Mouse (Mus musculus) kidney, embryonic 15.5 days (tissue): ENCODE results near the gene Lemd2. TPM values are rescaled to one million over a fixed set of nuclear protein-coding genes. Genes with fewer than 3 reads are reported as not detected.

ENCODE experiments used
- ATAC-seq: fragments of 200-750 bp; cut with Nextera tagmentation; replicated peaks from 2 replicates; pipeline ENCODE4 v1.8.0; 2017; ENCODE audit warnings: moderate TSS enrichment; ENCODE audit not compliant: low FRiP score
- H3K27ac ChIP-seq: fragments of 300-500 bp; sonication (generic); 2 replicates; pipeline ENCODE4 v1.5.1; 2015; ENCODE audit warnings: mild to moderate bottlenecking, inconsistent platforms
- H3K27me3 ChIP-seq: fragments of 300-500 bp; sonication (generic); 2 replicates; pipeline ENCODE4 v1.6.1; 2015; ENCODE audit warnings: inconsistent platforms
- H3K36me3 ChIP-seq: fragments of 300-500 bp; sonication (generic); 2 replicates; pipeline ENCODE4 v1.6.1; 2015; ENCODE audit warnings: inconsistent platforms
- H3K4me1 ChIP-seq: fragments of 300-500 bp; sonication (generic); 2 replicates; pipeline ENCODE4 v1.6.1; 2015; ENCODE audit warnings: inconsistent platforms
- H3K4me2 ChIP-seq: fragments of 300-500 bp; sonication (generic); 2 replicates; pipeline ENCODE4 v1.6.1; 2015; ENCODE audit warnings: moderate library complexity, mild to moderate bottlenecking, inconsistent platforms
- H3K4me3 ChIP-seq: fragments of 300-500 bp; sonication (generic); replicated peaks from 2 replicates; pipeline ENCODE4 v1.5.1; 2015; ENCODE audit warnings: mild to moderate bottlenecking, inconsistent platforms
- H3K9ac ChIP-seq: fragments of 300-500 bp; sonication (generic); 2 replicates; pipeline ENCODE4 v1.6.1; 2015; ENCODE audit warnings: mild to moderate bottlenecking, inconsistent platforms
- H3K9me3 ChIP-seq: fragments of 300-500 bp; sonication (generic); replicated peaks from 2 replicates; pipeline ENCODE4 v1.6.1; 2016; ENCODE audit warnings: inconsistent platforms
- WGBS: fragments of 180-500 bp; shearing (Covaris S2); methylation state at CpG from one replicate; pipeline ENCODE4 v1.1.7; 2015; ENCODE audit warnings: mixed read lengths; 5-methylcytosine and 5-hydroxymethylcytosine counted together
- polyA plus RNA-seq: library from polyadenylated mRNA; unstranded; fragments of >200 nt; fragmentation: Nextera tagmentation; extraction: Ambion mirVana; gene quantifications from 2 replicates; pipeline ENCODE4 v1.2.1, GENCODE M21; 2015

Gene Lemd2
- polyA plus RNA-seq, 1 experiment from 2014 or later = 16.7 TPM

DNA sequence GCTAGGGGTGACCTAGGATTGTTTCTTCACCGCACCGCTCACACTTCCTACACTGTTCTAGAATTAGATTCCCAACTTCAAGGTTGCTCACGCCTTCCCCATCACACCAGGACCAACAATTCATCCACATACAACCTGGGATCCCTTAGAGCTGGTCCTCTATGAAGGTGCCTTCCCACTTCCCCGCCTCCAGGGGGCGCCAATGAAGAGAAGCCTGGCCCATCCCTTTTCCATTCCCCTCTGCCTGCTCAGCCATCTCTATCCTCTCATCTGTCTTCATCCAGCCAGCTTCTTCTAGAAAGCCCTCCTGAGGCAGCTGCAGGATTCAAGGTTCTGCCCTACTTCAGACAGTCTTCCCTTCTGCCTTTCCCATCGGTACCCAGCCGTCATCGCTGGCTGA lies 52.9 kb downstream of the Lemd2 start:
- no peaks in the 10 kb centered on the region for H3K9me3 ChIP-seq
- peaks cover 42% of the 10 kb centered on the region for H3K4me1 ChIP-seq
- H3K36me3 ChIP-seq = no peaks in the 10 kb centered on the region
- WGBS = 74% methylated on average over 8 of the region's 8 CpGs
- ATAC-seq = no peak
- H3K4me2 ChIP-seq = no peak overlapping the region
- no peak overlapping the region for H3K9ac ChIP-seq
- no peak overlapping the region for H3K27ac ChIP-seq
- no peak overlapping the region for H3K4me3 ChIP-seq
- peaks cover 21% of the 10 kb centered on the region for H3K27me3 ChIP-seq

DNA sequence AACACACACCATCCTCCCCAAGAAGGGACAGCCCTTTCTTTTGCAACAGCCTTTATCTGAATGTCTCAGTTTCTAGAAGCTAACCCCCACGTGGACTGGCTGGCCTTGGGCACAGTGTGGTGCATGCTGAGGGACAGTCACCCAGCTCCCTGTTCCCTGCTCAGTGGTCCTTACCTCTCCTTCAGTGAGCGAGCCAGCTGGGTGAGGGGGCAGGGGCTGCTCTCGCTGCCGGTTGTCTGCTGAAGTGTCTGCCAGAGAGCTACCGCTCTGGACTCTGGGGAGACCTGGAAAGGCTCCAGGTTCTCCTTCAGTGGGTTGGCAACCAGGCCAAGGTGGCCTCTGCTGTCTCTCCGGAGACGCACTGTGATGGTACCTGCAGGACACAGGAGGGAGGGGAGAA lies 53.4 kb downstream of the Lemd2 start:
- ATAC-seq = no peak
- 64% methylated on average over 7 of the region's 7 CpGs for WGBS
- Histone ChIP-seq H3K4me1 (peaks cover 42% of the 10 kb centered on the region), H3K4me3 (no peak overlapping the region), H3K9ac (no peak overlapping the region), H3K27me3 (peaks cover 23% of the 10 kb centered on the region), H3K36me3 (no peaks in the 10 kb centered on the region), H3K4me2 (no peak overlapping the region), H3K9me3 (no peaks in the 10 kb centered on the region), H3K27ac (no peak overlapping the region)

DNA sequence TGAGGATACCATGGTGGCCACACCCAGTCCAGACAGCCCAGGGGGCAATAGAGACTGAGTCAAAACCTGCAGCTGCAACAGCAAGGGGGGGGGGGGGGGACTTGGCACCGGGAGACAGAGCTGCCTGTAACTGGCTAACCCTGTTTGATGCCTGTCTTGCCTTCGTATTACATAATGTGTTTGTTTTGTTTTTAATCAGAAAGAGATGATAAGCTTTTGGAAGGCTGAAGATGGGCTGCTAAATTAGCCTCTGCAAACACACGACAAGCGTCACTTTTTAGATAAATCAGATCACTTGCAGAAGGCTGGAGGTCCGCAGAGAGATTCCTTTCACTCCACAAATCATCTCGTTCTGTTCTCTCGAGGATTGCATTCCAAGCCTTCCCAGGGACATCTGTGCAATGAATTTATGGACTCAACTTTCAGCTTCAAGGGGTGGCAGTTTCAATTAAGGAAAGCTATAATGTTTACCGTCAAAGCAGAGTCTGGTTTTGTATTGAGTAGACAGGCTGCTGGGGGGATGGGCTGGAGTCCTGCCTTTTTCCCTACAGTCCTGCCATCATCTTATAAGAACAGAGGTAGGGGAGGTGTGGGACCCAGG lies 57.8 kb downstream of the Lemd2 start:
- Histone ChIP-seq H3K27ac (no peak overlapping the region), H3K9me3 (no peaks in the 10 kb centered on the region), H3K4me1 (peaks cover 47% of the 10 kb centered on the region), H3K9ac (no peak overlapping the region), H3K4me2 (peak overlapping the region; percentile 27), H3K4me3 (no peak overlapping the region), H3K27me3 (peaks cover 37% of the 10 kb centered on the region), H3K36me3 (no peaks in the 10 kb centered on the region)
- peak; percentile 48 for ATAC-seq
- WGBS = 5% methylated on average over 8 of the region's 8 CpGs

DNA sequence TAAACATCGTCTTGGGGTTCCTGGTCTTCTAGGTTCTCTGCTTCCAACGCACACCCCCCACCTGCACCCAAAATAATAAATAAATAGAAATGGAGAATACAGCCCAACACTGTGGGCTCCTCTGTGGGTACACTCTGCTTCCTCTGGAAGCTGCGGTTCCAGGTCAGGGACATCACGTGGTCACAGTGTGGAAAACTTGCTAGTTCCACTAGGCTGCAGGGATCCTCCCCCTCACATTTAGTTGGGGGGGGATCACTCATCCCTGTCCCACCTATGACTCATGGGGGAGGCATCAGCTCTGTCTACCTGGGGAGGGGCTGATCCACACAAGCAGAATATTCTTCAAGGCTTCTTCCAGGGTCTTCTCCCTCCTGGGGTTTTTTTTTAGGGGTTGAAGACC lies 60.1 kb downstream of the Lemd2 start:
- H3K27ac ChIP-seq = no peak overlapping the region
- WGBS = 63% methylated on average over 4 of the region's 4 CpGs
- H3K9ac ChIP-seq = no peak overlapping the region
- no peaks in the 10 kb centered on the region for H3K36me3 ChIP-seq
- H3K27me3 ChIP-seq = peaks cover 15% of the 10 kb centered on the region; the same call in 1 of the 2 replicates
- H3K9me3 ChIP-seq = no peaks in the 10 kb centered on the region
- H3K4me2 ChIP-seq = no peak overlapping the region
- no peak for ATAC-seq
- H3K4me1 ChIP-seq = peaks cover 61% of the 10 kb centered on the region
- H3K4me3 ChIP-seq = no peak overlapping the region

DNA sequence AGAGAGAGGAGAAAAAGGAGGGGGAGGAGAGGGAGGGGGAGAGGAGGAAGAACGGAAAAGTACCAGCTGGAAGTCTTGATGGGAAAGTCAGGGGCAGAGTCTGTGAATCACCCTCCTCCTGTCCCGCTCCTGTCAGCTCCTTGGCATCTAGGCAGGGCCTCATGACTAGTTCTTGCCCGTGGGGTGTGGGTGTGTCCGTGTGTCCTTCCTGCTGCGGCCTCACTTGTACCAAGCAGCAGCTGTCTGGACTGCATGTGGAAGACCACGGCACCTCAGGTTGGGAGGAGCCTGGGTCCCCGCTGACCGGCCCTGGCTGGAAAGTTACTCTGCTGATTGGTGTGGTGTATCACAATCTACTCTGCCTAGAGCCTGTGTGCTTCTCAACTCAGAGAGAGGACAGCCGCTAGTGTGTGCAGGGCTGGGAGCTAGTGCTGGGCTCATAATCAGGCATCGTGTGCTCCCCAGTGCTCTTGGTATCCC lies 62.3 kb downstream of the Lemd2 start:
- H3K27ac ChIP-seq = peak overlapping the region; percentile 49; the same call in 1 of the 2 replicates
- 13% methylated on average over 10 of the region's 10 CpGs for WGBS
- H3K4me2 ChIP-seq = peak overlapping the region; percentile 43

DNA sequence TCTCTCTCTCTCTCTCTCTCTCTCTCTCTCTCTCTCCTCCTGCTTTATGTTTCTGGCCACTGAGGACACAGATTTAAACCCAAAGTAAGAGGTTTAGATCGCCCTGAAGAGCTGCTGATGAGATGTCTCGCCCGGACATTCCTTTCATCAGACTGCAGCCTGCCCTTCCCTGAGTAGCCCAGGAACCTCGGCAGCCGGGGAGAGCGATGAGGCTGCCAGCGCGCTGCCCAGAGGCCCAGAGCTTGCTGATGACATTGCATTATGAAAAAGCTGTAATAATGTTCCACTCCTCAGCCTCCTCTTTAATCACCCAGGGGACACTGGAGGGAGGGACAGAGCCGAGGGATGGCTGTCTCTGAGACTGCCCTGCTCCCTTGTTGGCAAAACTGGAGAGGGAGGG lies 64.0 kb downstream of the Lemd2 start:
- H3K4me3 ChIP-seq = no peak overlapping the region
- no peak for ATAC-seq
- no peak overlapping the region for H3K9ac ChIP-seq
- no peak overlapping the region for H3K4me2 ChIP-seq
- H3K36me3 ChIP-seq = no peaks in the 10 kb centered on the region
- WGBS = 60% methylated on average over 9 of the region's 9 CpGs
- H3K4me1 ChIP-seq = peaks cover 55% of the 10 kb centered on the region
- no peak overlapping the region for H3K27ac ChIP-seq
- H3K9me3 ChIP-seq = no peaks in the 10 kb centered on the region
- H3K27me3 ChIP-seq = peaks cover 11% of the 10 kb centered on the region; the same call in 1 of the 2 replicates

More for the DNA sequence above, 62.3 kb downstream of the Lemd2 start:
- Histone ChIP-seq H3K36me3 (no peaks in the 10 kb centered on the region), H3K4me3 (peak overlapping the region; percentile 14; the same call in 1 of the 2 replicates), H3K27me3 (peaks cover 19% of the 10 kb centered on the region; the same call in 1 of the 2 replicates), H3K9ac (no peak overlapping the region), H3K4me1 (peaks cover 67% of the 10 kb centered on the region), H3K9me3 (no peaks in the 10 kb centered on the region)
- ATAC-seq = peak; percentile 50; the same call in 1 of the 2 replicates

Other genes with a start within 250 kb of the Lemd2 start
- 18.4 and 20.0 TPM in 2 replicates for gene Zbtb9, start 231.3 kb downstream of the Lemd2 start, polyA plus RNA-seq
- gene Bak1, start 175.5 kb downstream of the Lemd2 start, polyA plus RNA-seq = 7.1 and 8.5 TPM in 2 replicates
- gene Itpr3, start 147.2 kb downstream of the Lemd2 start, polyA plus RNA-seq = 7.4 and 8.3 TPM in 2 replicates
- gene Uqcc2, start 70.6 kb downstream of the Lemd2 start, polyA plus RNA-seq = 297 and 300 TPM in 2 replicates
- 0.10 and 0.27 TPM in 2 replicates for gene Ip6k3, start 36.7 kb downstream of the Lemd2 start, polyA plus RNA-seq